Mouse (Mus musculus) hindbrain, embryonic 11.5 days (tissue): ENCODE data around the gene Lce3c. TPM values are rescaled to one million over a fixed set of nuclear protein-coding genes. Genes with fewer than 3 reads are reported as not detected.

Experiments used
- ATAC-seq: fragments of 200-750 bp; cut with Nextera tagmentation; 2 replicates; pipeline ENCODE4 v1.8.0; 2017; ENCODE audit warnings: mild to moderate bottlenecking, moderate TSS enrichment, moderate library complexity; ENCODE audit not compliant: low FRiP score
- DNase-seq: peaks from one replicate; pipeline ENCODE4 v3.0.0-alpha.2; 2015; ENCODE audit warnings: low spot score
- H3K27ac ChIP-seq: fragments of 300-500 bp; sonication (generic); 2 replicates; pipeline ENCODE4 v1.5.1; 2014; ENCODE audit warnings: mild to moderate bottlenecking, low read depth, low read length
- H3K27me3 ChIP-seq: fragments of 300-500 bp; sonication (generic); 2 replicates; pipeline ENCODE4 v1.6.1; 2014; ENCODE audit warnings: mild to moderate bottlenecking, low read length, moderate library complexity, mixed read lengths; ENCODE audit not compliant: control insufficient read depth, insufficient read depth
- H3K36me3 ChIP-seq: fragments of 300-500 bp; sonication (generic); 2 replicates; pipeline ENCODE4 v1.6.1; 2014; ENCODE audit warnings: mild to moderate bottlenecking, low read length, moderate library complexity, mixed read lengths; ENCODE audit not compliant: control insufficient read depth, insufficient read depth
- H3K4me1 ChIP-seq: fragments of 300-500 bp; sonication (generic); replicated peaks from 2 replicates; pipeline ENCODE4 v1.6.1; 2014; ENCODE audit warnings: low read length, mixed read lengths; ENCODE audit not compliant: control insufficient read depth, insufficient read depth
- H3K4me2 ChIP-seq: fragments of 300-500 bp; sonication (generic); replicated peaks from 2 replicates; pipeline ENCODE4 v1.6.1; 2014; ENCODE audit warnings: mild to moderate bottlenecking, low read depth, low read length
- H3K4me3 ChIP-seq: fragments of 300-500 bp; sonication (generic); 2 replicates; pipeline ENCODE4 v1.5.1; 2014; ENCODE audit warnings: low read depth, low read length
- H3K9ac ChIP-seq: fragments of 300-500 bp; sonication (generic); 2 replicates; pipeline ENCODE4 v1.6.1; 2014; ENCODE audit warnings: low read depth, low read length
- H3K9me3 ChIP-seq: fragments of 300-500 bp; sonication (generic); 2 replicates; pipeline ENCODE4 v1.6.1; 2016; ENCODE audit warnings: low read length; ENCODE audit not compliant: control insufficient read depth
- WGBS: fragments of 180-500 bp; shearing (Covaris S2); extraction: QIAGEN DNeasy Blood & Tissue Kit; methylation state at CpG from one replicate; pipeline ENCODE4 v1.1.7; 2014; 5-methylcytosine and 5-hydroxymethylcytosine counted together
- polyA plus RNA-seq: library from polyadenylated mRNA; unstranded; fragments of >200 nt; fragmentation: Nextera tagmentation; extraction: Ambion mirVana; gene quantifications from 2 replicates; pipeline ENCODE4 v1.2.1, GENCODE M21; 2014

Lce3c gene
- polyA plus RNA-seq = not detected in 2 replicates

- no peak within 1 kb of the TSS for H3K9ac ChIP-seq
- WGBS = 80% methylated on average over 1 of the region's 1 CpGs
- no peaks in the 10 kb centered on the region for H3K36me3 ChIP-seq
- H3K4me3 ChIP-seq = no peak within 1 kb of the TSS
- DNase-seq (no peak), ATAC-seq (no peak)
- H3K9me3 ChIP-seq = no peaks in the 10 kb centered on the region
- H3K27ac ChIP-seq = no peak within 1 kb of the TSS
- H3K4me1 ChIP-seq = no peaks in the 10 kb centered on the region
- H3K4me2 ChIP-seq = no peak within 1 kb of the TSS
- H3K27me3 ChIP-seq = no peaks in the 10 kb centered on the region
Observed at GRCm38 (mm10) chr3:92944186-92944585, at the start of gene Lce3c. TSS of gene Lce3c (plus strand) at chr3:92944486.

DNA sequence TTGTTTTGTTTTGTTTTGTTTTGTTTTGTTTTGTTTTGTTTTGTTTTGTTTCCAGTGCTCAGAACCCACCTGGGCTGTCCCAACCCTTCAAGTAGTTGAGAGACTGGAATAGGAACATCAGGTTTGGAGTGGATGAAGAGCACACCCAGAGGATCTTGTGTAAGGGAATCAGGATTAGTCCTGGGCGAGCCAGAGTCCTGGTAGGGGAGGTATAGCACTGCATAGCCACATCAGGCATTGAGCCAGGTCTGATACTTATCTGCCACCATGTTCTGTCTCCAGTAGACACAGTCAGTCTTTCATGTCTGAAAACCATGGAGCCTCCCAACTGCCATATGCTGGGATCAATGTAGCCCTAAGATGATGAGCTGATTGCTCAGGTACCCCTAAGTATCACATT is 49.8 kb upstream of the Lce3c start:
- Histone ChIP-seq H3K4me2 (no peak overlapping the region), H3K27me3 (no peaks in the 10 kb centered on the region), H3K9me3 (no peaks in the 10 kb centered on the region), H3K9ac (no peak overlapping the region), H3K4me3 (no peak overlapping the region), H3K27ac (no peak overlapping the region), H3K4me1 (no peaks in the 10 kb centered on the region), H3K36me3 (no peaks in the 10 kb centered on the region)
- no peak for DNase-seq
- WGBS = 52% methylated on average over 1 of the region's 1 CpGs
- no peak for ATAC-seq

DNA sequence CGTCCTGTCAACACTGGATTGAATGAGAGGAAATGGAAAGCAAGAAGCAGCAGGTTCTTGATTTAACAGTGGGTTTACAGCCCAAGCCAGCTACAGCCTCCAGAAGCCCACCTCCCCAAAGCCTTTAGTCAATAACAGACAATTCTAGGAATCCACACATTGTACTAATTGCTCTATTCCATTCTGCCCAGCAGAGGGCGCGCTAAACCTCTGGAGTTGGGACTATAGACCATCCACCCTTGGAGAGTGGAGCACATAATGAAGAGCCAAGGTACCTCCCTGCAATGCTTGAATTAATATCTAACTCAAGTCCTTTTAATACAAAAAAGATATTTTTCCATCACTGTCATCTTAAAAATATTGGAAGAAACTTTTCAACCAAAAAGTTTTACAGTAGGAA is 41.3 kb upstream of the Lce3c start:
- ATAC-seq (no peak), DNase-seq (peak; percentile 65)
- Histone ChIP-seq H3K4me2 (no peak overlapping the region), H3K4me3 (no peak overlapping the region), H3K4me1 (no peaks in the 10 kb centered on the region), H3K27me3 (no peaks in the 10 kb centered on the region), H3K27ac (no peak overlapping the region), H3K36me3 (no peaks in the 10 kb centered on the region), H3K9ac (no peak overlapping the region), H3K9me3 (no peaks in the 10 kb centered on the region)
- 21% methylated on average over 3 of the region's 3 CpGs for WGBS

DNA sequence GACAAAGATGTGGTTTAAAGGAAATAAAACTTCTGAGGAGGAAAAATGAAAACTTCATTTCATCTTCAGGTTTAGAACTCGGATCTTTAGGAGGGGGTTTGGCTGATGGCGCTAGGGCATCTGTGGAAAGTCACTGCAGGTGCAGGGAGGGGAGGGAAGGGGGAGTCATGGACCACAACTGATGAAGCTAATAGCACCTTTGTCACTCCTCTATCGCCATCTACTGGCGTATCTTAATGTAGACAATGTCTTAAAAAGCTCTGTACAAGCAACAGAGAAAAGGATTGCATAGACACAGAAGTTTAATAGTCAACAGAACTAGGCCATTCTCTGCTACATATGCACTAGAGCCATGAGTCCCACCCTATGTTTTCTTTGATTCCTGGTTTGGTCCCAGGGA is 40.6 kb upstream of the Lce3c start:
- Histone ChIP-seq H3K4me3 (no peak overlapping the region), H3K27ac (no peak overlapping the region), H3K9ac (no peak overlapping the region), H3K4me1 (no peaks in the 10 kb centered on the region), H3K36me3 (no peaks in the 10 kb centered on the region), H3K4me2 (no peak overlapping the region), H3K27me3 (no peaks in the 10 kb centered on the region), H3K9me3 (no peaks in the 10 kb centered on the region)
- DNase-seq (peak; percentile 43), ATAC-seq (0 out of 2 replicates have a peak, but pooled peaks have one; percentile 38)
- WGBS = 38% methylated on average over 4 of the region's 4 CpGs

DNA sequence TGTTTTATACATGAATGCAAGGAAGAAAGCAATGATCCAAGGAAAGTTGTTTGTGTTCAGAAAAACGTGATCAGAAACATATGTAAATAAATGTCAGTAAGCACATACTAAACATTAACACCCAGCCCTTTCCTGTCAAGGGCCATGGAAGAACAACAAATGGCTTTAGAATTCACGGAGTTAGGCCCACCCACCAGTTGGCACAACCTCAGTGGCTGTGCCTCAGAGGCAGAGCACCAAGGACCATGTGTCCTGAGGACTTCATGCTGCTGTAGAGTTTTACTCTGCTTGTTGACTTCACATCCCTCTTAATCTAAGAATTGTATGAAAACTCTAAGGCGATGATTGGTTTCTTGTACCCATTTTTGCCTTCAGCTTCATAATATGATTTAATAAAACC is 39.1 kb upstream of the Lce3c start:
- no peak overlapping the region for H3K9ac ChIP-seq
- H3K27me3 ChIP-seq = no peaks in the 10 kb centered on the region
- no peak overlapping the region for H3K4me3 ChIP-seq
- no peak overlapping the region for H3K4me2 ChIP-seq
- no peak for ATAC-seq
- WGBS = 62% methylated on average over 3 of the region's 3 CpGs
- H3K36me3 ChIP-seq = no peaks in the 10 kb centered on the region
- H3K27ac ChIP-seq = no peak overlapping the region
- no peaks in the 10 kb centered on the region for H3K4me1 ChIP-seq
- DNase-seq = no peak
- no peaks in the 10 kb centered on the region for H3K9me3 ChIP-seq

DNA sequence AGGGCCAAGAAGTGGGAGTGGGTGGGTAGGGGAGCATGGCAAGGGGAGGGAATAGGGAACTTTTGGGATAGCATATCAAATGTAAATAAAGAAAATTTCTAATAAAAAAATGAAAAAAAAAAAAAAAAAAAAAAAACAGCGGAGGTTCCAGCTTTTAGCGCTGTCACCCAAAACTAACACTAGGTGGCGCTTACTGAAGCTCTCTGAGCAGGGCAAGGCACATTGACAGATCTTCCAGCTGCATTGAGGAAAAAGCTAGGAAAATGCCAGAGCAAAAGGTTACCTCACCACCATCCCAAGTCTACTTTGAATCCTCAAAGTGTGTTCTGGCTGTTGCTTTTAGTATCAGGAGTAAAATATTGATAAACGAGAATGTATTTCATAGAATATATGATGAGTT is 36.7 kb upstream of the Lce3c start:
- H3K27me3 ChIP-seq = no peaks in the 10 kb centered on the region
- WGBS = 24% methylated on average over 4 of the region's 4 CpGs
- no peak overlapping the region for H3K9ac ChIP-seq
- H3K9me3 ChIP-seq = no peaks in the 10 kb centered on the region
- H3K27ac ChIP-seq = no peak overlapping the region
- ATAC-seq (no peak), DNase-seq (peak; percentile 62)
- no peak overlapping the region for H3K4me2 ChIP-seq
- no peaks in the 10 kb centered on the region for H3K36me3 ChIP-seq
- no peak overlapping the region for H3K4me3 ChIP-seq
- H3K4me1 ChIP-seq = no peaks in the 10 kb centered on the region

DNA sequence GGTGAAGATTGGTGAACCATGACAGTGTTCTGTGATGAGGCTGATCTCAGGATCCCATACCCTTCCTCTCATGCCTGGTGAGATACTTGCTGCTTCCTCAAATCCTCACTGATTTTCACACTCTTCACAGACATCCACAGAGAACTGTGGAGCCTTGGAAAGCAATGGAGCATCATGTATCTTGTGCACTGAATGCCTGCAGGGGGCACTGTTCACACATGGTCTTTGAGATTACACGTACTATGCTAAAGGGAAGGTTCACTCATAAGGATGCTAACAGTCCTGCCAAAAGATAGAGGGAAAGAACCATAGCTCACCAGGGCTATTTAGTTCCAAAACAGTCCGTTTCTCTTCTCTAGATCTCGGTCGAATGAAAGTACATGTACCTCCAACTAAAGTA is 23.9 kb upstream of the Lce3c start:
- Histone ChIP-seq H3K4me2 (no peak overlapping the region), H3K27ac (no peak overlapping the region), H3K36me3 (no peaks in the 10 kb centered on the region), H3K4me3 (no peak overlapping the region), H3K4me1 (no peaks in the 10 kb centered on the region), H3K9me3 (no peaks in the 10 kb centered on the region), H3K27me3 (no peaks in the 10 kb centered on the region), H3K9ac (no peak overlapping the region)
- ATAC-seq (peak; percentile 61; the same call in 1 of the 2 replicates), DNase-seq (peak; percentile 52)
- 68% methylated on average over 4 of the region's 4 CpGs for WGBS

DNA sequence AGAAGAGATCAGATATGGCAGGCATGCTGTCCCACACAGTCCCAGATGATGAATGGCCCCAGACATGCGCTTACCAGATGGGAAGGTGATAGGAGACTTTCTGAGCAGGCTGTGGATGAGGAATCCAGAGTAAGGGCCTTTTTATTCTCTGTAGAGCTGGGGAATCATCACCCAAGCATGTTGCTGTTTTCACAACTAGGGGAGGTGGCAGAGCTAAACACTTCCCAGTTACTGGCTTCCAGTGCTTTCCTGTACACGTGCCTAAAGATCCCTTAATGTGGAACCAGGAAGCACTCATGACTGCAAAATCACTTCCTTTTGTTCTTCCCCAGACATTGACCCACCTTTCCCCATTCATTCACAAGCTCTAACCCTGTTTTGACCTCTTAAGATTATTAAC is 18.2 kb upstream of the Lce3c start, which contains the start of gene Lce3a:
TSS of gene Lce3a (minus strand) at position 101 of the 400 bp plus-strand sequence.
- H3K27ac ChIP-seq = no peak within 1 kb of the TSS
- ATAC-seq = no peak

GRCm38 (mm10) chr3:92932679-92933078 is 11.6 kb upstream of the Lce3c start, which contains the start of gene Lce3b:
TSS of gene Lce3b (plus strand) at chr3:92932979.
- Histone ChIP-seq H3K9ac (no peak within 1 kb of the TSS), H3K9me3 (no peaks in the 10 kb centered on the region), H3K36me3 (no peaks in the 10 kb centered on the region), H3K4me3 (no peak within 1 kb of the TSS), H3K4me1 (no peaks in the 10 kb centered on the region), H3K27ac (no peak within 1 kb of the TSS), H3K27me3 (no peaks in the 10 kb centered on the region), H3K4me2 (no peak within 1 kb of the TSS)
- 60% methylated on average over 2 of the region's 2 CpGs for WGBS
- ATAC-seq (no peak), DNase-seq (no peak)

More for the DNA sequence above, 18.2 kb upstream of the Lce3c start, which contains the start of gene Lce3a:
- 66% methylated on average over 2 of the region's 2 CpGs for WGBS
- H3K4me1 ChIP-seq = no peaks in the 10 kb centered on the region
- no peak within 1 kb of the TSS for H3K4me2 ChIP-seq
- no peak within 1 kb of the TSS for H3K4me3 ChIP-seq
- no peaks in the 10 kb centered on the region for H3K27me3 ChIP-seq
- H3K9me3 ChIP-seq = no peaks in the 10 kb centered on the region
- H3K9ac ChIP-seq = no peak within 1 kb of the TSS
- no peaks in the 10 kb centered on the region for H3K36me3 ChIP-seq
- no peak for DNase-seq
